Mouse (Mus musculus) MN1 (cell line): ENCODE data around the gene Irgm2.

Experiments
- DNase-seq: peaks from one replicate; pipeline ENCODE4 v3.0.0-alpha.2; 2016; ENCODE audit warnings: low spot score

The Irgm2 gene

GRCm38 (mm10) chr11:58261826-58262225 lies 62.4 kb downstream of the Irgm2 start:
- DNase-seq: no peak

GRCm38 (mm10) chr11:58262336-58262735 lies 62.9 kb downstream of the Irgm2 start:
- no peak for DNase-seq

GRCm38 (mm10) chr11:58263516-58263915 lies 64.1 kb downstream of the Irgm2 start:
- no peak for DNase-seq

- no peak for DNase-seq
Measured at GRCm38 (mm10) chr11:58264546-58264945, 65.1 kb downstream of the Irgm2 start.

- DNase-seq: no peak
Measured at GRCm38 (mm10) chr11:58268285-58268684, 68.9 kb downstream of the Irgm2 start.
